Mouse (Mus musculus) heart, adult 2 months (tissue): ENCODE data around the gene Flnb.

Experiments used
- EP300 ChIP-seq: fragments of 200-500 bp; IDR thresholded peaks from 2 replicates; pipeline ENCODE4 v1.6.1; 2011; ENCODE audit warnings: low read depth, low read length, control low read depth; ENCODE audit not compliant: insufficient read depth
- POLR2A ChIP-seq: fragments of 200-500 bp; IDR thresholded peaks from 2 replicates; pipeline ENCODE4 v1.6.1; 2011; ENCODE audit warnings: mild to moderate bottlenecking, low read depth, low read length, control low read depth; ENCODE audit not compliant: insufficient read depth

GRCm38 (mm10) chr14:7981226-7981625 lies 163.5 kb downstream of the Flnb start:
- TF ChIP-seq POLR2A (no peak), EP300 (no peak)
